Mouse (Mus musculus): ENCODE results near the gene Atp6v1b1. TPM values are rescaled to one million over a fixed set of nuclear protein-coding genes. Genes with fewer than 3 reads are reported as not detected.
A peak's percentile ranks its signal among the peaks of the same experiment; 100 is the strongest.

Atp6v1b1 gene
- not detected for total RNA-seq (2021)
- long read RNA-seq, experiment 1: 0 reads
- long read RNA-seq, experiment 2: 0 reads

DNA sequence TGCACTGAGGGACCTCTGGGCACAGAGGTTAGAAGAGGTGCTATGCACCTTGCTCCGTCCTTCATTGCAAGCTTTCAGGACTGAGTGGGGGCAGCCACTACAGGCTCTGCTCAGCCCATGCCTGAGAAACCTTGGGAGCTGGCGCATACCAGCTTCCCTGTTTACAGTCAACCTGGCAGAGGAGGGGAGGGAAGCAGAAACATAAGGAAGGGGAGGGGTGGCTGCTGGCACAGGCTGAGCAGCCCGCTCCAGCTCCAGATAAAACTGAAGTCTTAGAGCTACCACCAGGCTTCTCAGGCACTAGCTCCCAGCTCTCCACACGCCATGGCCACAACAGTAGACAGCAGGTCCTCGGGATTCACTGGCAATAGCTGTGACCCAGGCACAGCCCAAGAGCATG, at the start of gene Atp6v1b1:
Gene Atp6v1b1, plus strand, starts transcription at position 230 of the 400 bp plus-strand sequence.
- no peak for DNase-seq (ENCODE audit: low spot score in 2 of 2)

DNA sequence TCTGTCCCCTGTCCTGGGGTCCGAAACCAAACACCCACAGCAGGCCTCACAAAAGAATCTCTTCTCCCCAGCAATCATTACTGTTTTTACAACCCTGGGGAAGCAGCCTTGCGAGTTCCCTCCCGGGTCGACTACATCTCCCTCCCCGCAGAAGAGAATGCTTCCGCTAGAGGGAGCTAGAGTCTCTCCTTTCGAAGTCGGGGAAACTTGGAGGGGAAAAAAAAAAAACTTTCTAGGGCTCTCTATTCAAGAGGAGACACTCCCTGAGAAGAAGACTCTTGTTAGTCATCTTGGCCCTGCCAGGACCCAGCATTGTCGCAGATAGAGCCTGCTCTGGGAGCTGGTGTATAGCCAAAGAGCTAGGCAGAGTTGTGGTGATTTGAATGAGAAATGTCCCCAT, 49.0 kb upstream of the Atp6v1b1 start:
- peak in 1 of 2 experiments; percentile 48 for DNase-seq (ENCODE audit: low spot score in 2 of 2)

DNA sequence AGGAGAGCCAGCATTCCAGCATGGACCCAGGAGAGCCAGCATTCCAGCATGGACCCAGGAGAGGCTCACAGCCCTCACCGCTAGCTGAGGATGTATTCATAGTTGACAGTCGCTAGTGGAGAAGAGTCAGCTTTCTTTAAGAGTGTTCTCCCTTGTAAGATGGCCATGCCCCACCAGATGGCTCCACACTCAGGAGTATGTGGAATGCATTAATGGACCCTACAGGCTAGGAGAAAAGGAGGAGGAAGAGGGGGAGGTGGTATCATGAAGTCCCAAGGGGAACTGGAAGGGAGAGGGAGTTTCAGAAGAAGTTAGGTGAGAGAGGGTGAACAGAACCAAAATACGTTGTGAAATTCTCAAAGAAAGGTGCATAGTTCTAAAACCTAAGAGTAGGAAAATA, 47.1 kb upstream of the Atp6v1b1 start:
- no peak for DNase-seq (ENCODE audit: low spot score in 2 of 2)

DNA sequence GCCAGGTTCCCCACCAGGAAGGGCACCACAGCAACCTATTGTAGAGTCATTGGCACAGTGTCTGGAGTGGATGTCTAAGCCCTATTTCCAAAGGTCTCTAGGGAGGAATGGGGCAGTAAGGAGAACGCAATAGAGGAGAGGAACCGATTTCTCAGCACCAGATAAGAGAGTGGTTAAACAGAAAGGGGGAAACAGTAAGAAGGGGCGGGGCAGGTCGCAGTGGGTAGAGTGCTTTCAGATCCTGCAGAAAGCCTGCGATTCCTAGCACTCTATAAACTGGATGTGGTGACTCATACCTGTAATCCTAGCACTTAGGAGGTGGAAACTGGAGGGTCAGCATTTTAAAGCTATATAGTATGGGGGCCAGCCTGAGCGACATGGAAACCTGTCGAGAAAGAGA, 46.1 kb upstream of the Atp6v1b1 start:
- no peak for DNase-seq (ENCODE audit: low spot score in 2 of 2)

DNA sequence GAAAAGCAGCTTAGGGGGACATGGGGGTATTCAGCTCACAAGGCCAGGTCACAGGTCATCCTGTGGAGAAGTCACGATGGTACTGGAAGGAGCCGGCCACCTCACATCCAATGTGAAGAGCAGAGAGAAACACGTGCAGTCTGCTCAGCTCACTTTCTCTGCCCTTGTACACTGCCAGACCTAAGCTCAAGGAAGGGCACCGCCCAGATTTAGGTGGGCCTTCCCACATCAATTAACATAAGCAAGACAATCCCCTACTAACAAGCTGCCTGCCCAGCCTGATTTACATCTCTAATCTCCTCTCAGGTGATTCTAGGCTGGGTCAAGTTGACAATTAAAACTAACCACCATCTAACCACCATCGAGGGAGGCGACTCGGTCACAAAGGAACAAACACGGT, 44.9 kb upstream of the Atp6v1b1 start:
- DNase-seq (ENCODE audit: low spot score in 2 of 2): no peak

DNA sequence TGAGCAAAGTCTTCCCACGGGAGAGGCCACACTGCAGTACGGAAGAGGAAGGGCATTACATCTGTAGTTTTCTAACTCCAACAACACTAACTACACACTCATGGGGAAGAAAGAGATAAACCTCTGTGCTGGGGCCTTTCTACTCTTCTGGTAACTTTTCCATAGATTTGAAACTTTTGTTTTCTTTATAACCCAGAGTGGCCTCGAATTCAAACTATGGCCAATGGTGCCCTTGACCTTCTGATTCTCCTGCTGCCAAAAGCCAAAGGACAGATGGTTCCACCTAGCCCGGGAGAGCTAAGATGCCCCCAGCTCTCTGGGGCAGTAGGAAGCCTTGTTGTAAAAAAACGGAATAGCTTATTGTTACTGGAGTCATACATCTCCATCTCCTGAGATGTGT, 42.8 kb upstream of the Atp6v1b1 start:
- DNase-seq (ENCODE audit: low spot score in 2 of 2): no peak

DNA sequence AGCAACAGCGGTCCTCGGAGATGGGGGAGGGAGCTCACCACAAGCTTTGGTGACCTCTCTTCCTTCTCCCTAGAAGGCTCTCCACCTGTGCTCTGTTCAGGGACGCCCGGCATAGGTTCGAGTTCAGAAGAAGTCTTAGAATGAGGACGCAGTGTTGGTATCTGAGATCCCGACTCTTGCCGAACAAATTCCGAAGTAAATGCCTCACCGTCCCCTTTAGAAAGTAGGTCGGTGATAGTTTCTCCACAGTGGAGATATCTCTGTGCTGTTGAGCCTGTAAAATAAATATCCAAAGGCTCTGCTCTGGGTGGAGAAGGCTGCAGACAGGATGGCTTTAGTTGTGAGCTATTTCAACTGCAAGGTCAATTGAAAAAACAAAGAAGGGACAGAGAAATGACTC, 41.8 kb upstream of the Atp6v1b1 start:
- no peak for DNase-seq (ENCODE audit: low spot score in 2 of 2)

DNA sequence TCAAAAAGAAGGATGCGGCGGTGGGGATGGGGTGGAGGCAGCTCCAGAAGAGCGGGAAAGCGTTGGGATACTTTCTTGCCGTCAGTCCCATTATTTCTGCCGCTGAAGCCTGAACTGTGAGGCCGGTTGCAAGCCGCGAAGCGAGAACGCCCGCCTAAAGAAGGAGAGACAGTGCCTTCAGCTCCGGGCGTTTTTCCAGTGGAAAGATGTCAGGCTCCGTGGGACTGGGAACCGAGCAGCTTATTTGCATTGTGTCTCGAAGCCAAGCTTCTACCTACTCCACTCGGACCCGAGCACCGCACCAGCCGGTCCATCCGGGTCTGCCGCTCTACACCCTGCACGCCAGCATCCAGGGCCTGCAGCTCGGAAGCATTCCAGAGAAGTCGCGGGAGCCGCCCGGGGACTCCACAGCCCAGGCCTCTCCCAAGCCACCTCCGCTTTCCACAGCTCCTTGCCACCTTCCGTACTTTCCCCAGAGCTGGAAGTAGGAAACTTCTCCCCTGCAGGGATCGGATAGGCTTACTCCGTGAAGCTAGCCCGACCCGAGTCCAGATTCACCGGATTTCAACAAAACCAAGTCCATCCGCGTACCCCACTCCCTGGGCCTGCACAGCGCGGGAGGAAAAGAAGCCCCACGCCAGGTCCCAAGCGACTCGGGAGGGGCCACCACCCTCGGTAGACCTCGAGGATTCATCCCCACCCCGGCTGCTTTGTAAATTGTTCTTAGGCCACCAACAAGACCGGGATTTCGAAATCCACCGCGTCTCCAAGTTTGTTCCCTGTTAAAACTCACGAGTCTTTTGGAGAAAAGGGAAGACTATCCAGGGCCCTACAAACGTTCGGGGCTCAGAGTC, 40.4 kb upstream of the Atp6v1b1 start:
- no peak for DNase-seq (ENCODE audit: low spot score in 2 of 2)

DNA sequence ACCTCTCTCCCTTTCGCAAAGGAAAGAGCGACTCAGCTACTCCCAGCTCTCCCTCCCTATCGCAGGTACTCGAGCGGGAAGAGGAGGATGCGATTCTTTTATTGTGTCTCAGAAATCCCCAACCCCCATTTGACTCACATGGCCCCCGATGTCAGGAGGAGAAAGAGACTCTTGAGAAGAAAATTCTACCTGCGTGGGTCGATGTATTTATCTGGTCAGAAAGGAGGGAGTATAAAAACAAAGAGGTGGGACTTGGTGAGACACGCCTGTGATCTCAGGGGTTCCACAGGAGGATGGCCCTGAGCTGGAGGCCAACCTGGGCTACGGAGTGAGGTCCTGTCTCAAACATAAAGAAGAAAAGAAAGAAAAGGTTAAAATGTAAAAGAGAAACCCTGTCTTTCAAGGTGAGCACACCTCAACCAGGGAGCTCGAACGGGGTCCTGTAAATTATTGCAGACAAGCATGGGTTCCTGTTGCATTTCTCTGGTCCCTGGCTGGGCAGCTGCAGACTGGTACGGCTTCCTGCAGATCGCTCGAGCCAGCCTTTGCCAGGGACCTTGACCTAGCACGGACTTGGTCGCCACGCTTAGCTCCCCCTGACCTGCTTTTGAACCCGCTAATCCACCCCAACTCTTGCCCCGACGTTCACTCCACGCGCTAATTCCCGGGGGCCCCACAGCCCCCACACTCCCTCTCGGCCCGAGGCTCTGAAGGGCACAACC, 39.6 kb upstream of the Atp6v1b1 start:
- no peak for DNase-seq (ENCODE audit: low spot score in 2 of 2)

DNA sequence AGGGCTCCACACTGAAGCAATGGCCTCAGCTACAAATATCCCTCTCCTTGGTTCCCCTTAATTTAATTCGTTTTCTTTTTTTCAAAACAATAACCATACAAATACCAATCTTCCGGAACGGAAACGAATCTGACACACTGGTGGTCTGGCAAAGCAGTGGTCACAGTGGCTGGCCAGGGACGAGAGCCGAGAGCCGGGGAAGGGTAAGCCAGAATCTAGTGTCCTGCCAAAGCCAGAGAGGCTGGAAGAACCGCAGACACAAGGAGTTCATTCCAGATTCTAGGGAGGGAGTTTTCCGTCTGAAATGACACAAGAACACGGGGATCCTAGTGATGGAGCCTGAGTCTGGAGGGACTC, 39.1 kb upstream of the Atp6v1b1 start:
- no peak for DNase-seq (ENCODE audit: low spot score in 2 of 2)

DNA sequence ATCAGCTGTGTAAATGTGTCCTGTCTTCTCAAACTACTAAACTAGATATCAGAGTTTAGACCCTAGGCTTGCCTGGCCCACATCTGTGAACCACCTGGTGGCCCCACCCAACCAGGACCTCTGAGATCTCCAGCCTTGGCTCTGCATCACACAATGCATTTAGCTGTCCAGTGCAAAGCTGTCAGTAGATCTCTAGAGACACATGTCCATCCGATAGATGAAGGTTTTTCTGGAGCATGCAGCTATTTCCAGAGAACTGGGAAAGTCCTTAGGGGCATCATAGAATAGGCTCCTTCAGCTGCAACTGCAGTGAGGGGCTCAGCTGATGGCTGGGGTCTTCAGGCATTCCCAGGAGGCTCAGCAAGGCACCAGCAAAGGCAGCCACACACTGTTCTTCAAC, 38.5 kb upstream of the Atp6v1b1 start:
- DNase-seq (ENCODE audit: low spot score in 2 of 2): no peak

DNA sequence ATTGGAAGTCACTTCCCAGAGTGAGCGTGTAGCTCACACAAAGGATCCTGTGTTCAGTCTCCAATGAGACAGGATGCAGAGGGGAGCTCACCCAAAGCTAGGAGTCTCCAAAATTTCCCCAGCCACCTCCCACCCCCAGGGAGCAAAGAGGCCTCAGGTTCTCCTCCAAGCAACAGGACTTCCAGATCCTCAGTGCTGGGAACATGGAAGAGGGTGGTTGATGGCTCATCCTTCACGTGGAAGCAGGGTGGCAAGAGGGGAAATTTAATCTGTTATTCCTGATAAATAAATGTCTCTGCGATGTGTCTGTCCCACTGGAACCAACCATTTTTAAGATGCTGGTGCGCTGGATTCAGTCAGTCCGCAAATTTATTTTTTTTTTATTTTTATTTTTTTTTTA, 38.1 kb upstream of the Atp6v1b1 start:
- no peak for DNase-seq (ENCODE audit: low spot score in 2 of 2)

DNA sequence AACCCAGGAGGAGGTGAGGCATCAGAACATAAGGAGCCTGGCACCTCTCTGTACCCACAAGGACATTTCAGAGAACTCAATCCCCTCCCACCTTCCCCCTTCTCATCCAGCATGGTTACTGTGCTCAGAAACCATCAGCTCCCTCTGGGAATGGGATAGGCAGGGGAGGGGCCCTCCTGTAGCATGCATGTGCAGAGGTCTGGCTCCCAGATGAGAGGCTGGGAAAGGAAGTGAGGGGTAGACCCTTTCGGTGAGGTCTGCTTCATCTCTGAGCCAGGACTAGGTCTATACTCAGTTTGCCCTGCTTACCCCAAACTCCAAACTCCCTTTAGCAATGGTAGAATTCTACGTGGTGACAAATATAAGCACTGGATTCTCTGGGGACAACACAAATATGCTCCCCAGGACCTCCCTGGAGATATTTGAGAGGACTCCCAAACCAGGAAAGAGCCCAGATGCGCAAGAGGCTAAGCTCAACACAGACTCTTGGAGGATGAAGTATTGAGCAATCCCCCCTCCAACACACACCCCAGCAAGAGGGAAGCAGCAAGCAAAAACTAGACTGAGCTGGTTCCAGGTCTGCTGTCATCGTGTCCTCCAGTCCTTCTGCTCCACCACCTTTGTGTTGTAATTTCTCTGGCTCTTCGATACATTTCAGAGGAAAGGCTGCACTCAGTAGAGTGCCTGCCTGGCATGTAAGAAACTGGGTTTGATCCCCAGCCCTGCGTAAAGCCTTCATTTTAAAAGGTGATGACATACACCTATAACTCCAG, 34.9 kb upstream of the Atp6v1b1 start:
- no peak for DNase-seq (ENCODE audit: low spot score in 2 of 2)

DNA sequence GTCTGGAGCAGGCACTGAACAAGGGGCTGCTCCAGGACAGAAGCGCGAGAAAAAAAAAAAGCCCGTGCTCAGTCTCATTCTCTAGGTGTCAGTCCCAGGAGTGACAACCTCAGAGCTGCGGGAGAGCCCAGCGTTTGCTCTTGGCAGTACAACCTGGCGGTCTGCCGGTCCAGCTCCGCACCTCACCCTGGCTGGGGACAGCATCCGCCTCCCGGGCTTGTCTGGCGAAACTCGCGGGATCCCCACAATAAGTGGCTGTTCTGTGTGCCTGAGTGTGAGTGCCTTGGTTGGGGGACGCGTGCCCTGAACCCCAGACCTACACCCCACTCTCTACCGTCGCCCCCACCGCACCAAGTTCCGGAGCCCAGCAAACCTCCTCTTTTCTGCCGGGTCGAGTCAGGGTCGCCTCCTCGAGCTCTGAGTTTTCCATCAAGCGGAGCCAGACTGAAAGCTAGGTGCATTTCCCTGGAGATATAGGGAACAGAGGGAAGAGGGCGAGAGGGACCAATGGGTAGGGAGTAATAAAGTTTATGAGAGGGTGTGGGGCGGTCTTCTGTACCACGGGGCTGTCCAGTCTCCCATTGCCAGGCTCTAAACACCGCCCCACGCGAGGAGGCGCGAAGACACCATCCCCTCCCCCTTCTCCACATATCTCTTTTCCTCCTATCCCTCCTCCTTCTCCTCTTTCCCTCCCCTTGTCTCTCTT, 32.3 kb upstream of the Atp6v1b1 start:
- DNase-seq (ENCODE audit: low spot score in 2 of 2): no peak

DNA sequence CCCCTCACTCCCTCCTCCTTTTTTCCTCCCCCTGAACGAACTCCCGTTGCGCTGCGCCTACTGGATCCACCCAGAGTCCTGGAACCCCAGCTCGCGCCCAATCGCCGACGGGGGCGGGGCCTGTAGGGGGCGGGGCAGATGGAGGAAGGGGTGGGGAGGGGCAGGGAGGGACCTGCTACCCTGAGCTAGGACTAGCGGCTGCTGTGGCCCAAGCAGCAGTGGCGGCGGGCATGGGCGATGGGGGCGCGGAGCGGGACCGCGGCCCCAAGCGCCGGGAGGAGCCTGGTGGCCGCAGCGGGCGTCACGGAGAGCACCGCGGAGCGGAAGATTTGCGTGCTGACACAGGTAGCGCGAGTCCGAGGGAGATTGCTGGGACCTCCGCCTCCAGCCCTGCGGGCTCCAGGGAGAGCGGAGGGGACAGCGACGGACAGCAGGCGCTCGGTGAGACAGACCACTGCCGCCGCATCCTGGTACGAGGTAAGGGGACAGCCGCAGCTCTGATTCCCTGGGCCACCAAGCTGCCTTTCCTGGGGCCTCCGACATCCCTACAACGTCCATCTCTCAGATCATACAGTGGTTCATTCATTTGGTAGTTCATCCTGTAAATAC, 31.6 kb upstream of the Atp6v1b1 start, which contains the start of gene Vax2:
Gene Vax2, plus strand, starts transcription at position 198 of the 609 bp plus-strand sequence.
- peak; percentile 67 to 75 for DNase-seq (ENCODE audit: low spot score in 2 of 2)

DNA sequence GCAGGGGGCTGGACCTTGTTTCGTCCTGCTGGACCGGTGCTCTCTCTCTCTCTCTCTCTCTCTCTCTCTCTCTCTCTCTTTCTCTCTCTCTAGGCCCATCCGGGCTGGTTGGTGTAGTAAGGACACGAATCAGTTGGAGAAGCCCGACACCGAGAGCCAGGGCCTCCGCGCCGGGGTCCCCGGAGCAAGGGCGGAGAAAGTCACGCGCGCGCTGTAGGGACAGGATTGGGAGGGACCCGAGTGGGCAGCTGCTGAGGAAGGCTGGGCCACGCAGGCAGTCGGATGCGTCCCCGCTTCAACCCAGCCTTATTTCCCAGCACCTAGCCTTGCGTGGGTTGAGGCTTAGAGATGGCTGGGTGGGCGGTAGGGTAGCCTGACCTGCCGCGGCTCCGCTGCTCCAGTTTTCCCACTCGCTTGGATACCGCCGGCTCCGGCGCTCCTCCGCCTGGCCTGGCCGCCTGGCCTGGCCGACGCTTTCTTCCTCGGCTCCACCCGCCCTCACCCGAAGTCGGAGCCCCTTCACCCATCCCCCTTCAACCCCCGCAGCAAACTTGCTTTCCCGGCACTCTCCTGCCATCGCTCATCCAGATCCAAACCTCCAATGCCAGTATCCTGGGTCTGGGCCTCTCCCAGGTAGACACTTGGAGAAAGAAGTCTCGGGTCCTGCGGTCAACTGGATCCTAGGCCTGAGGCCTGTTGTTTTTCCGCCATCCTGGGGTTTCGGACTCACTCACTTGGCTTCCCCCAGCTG, 30.9 kb upstream of the Atp6v1b1 start:
- no peak for DNase-seq (ENCODE audit: low spot score in 2 of 2)

DNA sequence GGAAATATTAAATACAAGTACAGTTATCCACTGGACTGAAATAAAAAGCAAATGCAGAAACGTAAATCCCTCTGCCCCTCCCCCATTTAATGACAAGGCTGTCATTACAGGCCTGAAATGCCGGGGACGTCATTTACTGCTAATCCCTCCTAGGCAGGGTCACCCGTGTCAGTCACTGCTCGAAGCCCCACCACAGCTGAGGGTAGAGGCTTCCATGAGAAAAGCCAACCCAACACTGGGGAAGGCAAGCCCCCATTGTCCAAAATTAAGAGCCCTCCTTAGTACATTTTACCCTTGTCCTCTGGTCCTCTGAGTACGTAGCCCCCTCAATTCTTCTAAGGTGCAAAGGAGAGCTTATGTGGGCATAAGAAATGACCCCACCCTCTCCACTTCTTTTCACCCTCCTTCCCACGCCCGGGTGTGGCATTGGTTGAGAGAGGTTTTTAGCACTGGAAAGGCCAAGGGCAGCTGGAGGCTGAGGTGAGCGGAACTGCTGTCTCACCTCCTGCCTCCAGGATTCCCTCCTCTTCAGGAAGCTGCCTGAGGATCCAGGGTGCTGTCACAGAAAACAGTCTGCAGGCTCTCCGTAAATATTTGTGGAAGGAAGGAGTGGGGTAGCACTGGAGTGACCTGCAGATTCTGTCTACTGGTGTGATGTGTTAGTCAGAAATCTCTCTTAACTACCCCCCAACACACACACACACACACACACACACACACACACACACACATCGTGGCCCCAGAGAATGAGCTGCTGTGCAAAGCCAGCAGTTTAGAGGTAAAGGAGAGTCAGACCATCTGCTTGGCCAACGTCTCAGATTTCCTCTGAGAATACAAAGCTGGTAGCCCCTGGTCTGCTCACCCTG, 29.3 kb upstream of the Atp6v1b1 start:
- DNase-seq (ENCODE audit: low spot score in 2 of 2): no peak

DNA sequence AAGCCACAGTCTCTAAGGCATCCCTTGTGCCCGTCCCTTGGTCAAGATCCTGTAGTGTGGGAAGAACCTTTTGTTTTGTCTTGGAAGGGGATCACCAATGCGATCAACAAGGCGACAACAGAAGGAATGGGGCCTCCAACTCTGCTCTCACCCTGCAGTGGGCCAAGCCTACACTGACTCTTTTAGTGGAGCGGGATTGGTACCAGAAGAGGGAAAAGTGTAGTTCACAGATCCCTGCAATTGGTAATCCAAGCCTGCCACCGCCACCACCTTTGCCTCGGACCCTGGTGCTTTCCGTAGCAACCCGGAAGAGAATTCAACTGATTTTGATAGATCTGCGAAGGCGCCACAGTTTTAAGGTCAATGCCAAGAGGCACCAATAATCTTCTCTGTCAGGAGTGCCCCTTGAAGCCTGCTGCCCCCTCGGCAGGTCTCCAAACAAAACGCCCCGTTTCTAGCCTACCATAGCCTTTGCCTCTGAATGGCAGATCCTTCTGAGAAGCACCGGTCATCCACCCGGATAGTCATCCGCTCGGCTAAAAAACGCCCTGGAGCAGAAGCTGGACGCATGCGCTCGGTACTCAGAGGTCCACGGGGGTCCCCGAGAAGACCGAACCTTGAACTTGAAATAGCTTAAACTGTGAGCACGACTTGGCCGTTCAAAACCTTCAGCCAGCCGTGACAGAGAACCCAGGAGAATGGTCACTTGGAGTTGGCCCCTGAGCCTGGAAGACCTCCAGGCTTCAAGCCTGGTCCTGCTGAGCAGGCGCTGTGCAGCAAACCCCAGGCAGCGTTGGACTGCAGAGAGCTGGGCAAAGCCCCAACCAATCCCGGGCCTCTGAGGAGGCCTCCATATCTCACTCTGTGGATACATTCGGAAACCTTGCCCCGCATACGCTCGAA, 28.3 kb upstream of the Atp6v1b1 start:
- DNase-seq (ENCODE audit: low spot score in 2 of 2): no peak

Measured in adrenal gland, adult 18-20 months (tissue).